In the genomic region with DNA sequence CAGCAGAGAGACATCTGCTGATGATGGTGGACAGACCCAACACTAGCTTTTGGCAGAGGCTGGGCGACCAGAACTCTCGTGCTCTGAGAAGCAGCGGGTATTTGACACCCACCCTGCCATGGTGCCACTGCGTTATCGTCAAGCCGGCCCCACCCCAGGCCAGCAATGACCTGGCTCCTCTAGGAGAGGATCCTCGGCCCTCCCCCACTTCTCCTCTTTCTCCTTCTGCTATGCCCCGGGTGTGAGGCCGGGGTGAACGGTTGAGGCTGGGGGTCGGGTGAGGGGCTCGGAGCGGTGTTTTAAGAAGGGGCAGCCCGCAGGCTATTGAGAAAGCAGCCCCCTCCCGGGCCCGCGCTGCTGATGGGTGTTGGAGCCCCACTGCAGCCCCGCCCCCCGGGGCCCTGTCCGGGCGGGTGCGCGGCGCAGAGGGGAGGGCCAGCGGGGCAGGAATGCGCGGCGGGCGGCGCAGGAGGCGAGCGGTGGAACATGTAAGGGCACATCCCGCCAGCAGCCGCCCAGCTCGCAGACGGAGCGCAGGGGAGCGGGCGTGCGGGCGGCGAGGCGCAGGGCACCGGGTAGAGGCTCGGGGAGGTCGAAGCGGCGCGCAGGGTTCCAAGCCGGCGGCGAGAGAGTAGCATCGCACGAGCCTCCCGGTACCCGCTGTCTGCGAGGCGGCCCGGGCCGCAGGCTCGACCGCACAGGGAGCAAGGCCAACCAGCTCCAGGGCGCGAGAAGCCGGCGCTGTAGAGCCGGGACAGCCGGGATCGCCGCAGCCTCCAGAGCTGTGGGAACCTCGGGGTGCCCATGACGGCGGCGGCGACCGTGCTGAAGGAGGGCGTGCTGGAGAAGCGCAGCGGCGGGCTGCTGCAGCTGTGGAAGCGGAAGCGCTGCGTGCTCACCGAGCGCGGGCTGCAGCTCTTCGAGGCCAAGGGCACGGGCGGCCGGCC, we compare ENCODE assay signal across 8 mouse cellular contexts. TPM values are rescaled to one million over a fixed set of nuclear protein-coding genes. Genes with fewer than 3 reads are reported as not detected.
DNase-seq lines count a peak whose midpoint lies in the region; ATAC-seq lines count a peak whose summit lies in the region.

Phlda3 (plus strand) TSS at position 475 of the 947 bp plus-strand sequence.

- no peaks in the 10 kb centered on the region for H3K27me3 ChIP-seq in intestine, embryonic 16.5 days (replicated peaks; ENCODE audit: control insufficient read depth, insufficient read depth, low read length)
- no peaks in the 10 kb centered on the region for H3K27me3 ChIP-seq in limb, embryonic 11.5 days (ENCODE audit: control insufficient read depth, insufficient read depth, low read length)
- peaks cover 31% of the 10 kb centered on the region for H3K27me3 ChIP-seq in midbrain, embryonic 12.5 days

- peak within 1 kb of the TSS; percentile 96 for H3K4me2 ChIP-seq in intestine, embryonic 16.5 days (ENCODE audit: low read depth, low read length)
- H3K4me2 ChIP-seq in limb, embryonic 11.5 days (ENCODE audit: low read depth, severe bottlenecking), result peak within 1 kb of the TSS; percentile 95
- H3K4me2 ChIP-seq in midbrain, embryonic 12.5 days (replicated peaks), result peak within 1 kb of the TSS; percentile 96

- ATAC-seq in cerebellum, adult (ENCODE audit: insufficient number of reproducible peaks, low FRiP score, low TSS enrichment), result peak; percentile 45
- peak; percentile 91 for ATAC-seq in intestine, embryonic 16.5 days
- peak; percentile 80 for ATAC-seq in limb, embryonic 11.5 days (ENCODE audit: insufficient number of reproducible peaks, low FRiP score, low TSS enrichment, low read depth)
- ATAC-seq in midbrain, embryonic 12.5 days (ENCODE audit: low FRiP score, low read depth), result peak; percentile 88

- DNase-seq in cerebellum, adult 8-10 months, result no peak
- DNase-seq in embryo, embryonic 10 days (ENCODE audit: low spot score), result peak; percentile 82
- no peak for DNase-seq in gonadal fat pad, adult 2 months (ENCODE audit: low read depth)
- DNase-seq in limb, embryonic 11.5 days (ENCODE audit: low spot score), result peak; percentile 80
- DNase-seq in spleen, postnatal 36 days (ENCODE audit: low spot score in 2 of 2), result peak; percentile 22 to 27

- no peaks in the 10 kb centered on the region for H3K9me3 ChIP-seq in intestine, embryonic 16.5 days (ENCODE audit: control insufficient read depth, low read length)
- H3K9me3 ChIP-seq in limb, embryonic 11.5 days (ENCODE audit: control insufficient read depth, low read length), result no peaks in the 10 kb centered on the region
- H3K9me3 ChIP-seq in midbrain, embryonic 12.5 days, result no peaks in the 10 kb centered on the region

- peak within 1 kb of the TSS; percentile 77 for H3K4me3 ChIP-seq in intestine, embryonic 16.5 days (ENCODE audit: low read length)
- peak within 1 kb of the TSS; percentile 62 for H3K4me3 ChIP-seq in limb, embryonic 11.5 days (ENCODE audit: low read depth, low read length)
- H3K4me3 ChIP-seq in midbrain, embryonic 12.5 days, result peak within 1 kb of the TSS; percentile 60

- H3K9ac ChIP-seq in intestine, embryonic 16.5 days (ENCODE audit: low read depth, low read length), result peak within 1 kb of the TSS; percentile 92
- H3K9ac ChIP-seq in limb, embryonic 11.5 days (ENCODE audit: low read length), result peak within 1 kb of the TSS; percentile 75
- H3K9ac ChIP-seq in midbrain, embryonic 12.5 days (replicated peaks), result peak within 1 kb of the TSS; percentile 76

- peak within 1 kb of the TSS; percentile 94 for H3K27ac ChIP-seq in intestine, embryonic 16.5 days (ENCODE audit: low read length)
- peak within 1 kb of the TSS; percentile 68 for H3K27ac ChIP-seq in limb, embryonic 11.5 days (replicated peaks; ENCODE audit: low read depth, low read length)
- H3K27ac ChIP-seq in midbrain, embryonic 12.5 days (replicated peaks), result peak within 1 kb of the TSS; percentile 70

- H3K36me3 ChIP-seq in intestine, embryonic 16.5 days (ENCODE audit: control insufficient read depth, insufficient read depth, low read length), result peaks cover 8% of the 10 kb centered on the region
- H3K36me3 ChIP-seq in limb, embryonic 11.5 days (ENCODE audit: control insufficient read depth, insufficient read depth, low read length), result peaks cover 2% of the 10 kb centered on the region; the same call in 1 of the 2 replicates
- H3K36me3 ChIP-seq in midbrain, embryonic 12.5 days, result 0 out of 2 replicates have a peak, but pooled peaks cover 2% of the 10 kb centered on the region

- under 1% methylated on average over 85 of the region's 90 CpGs for WGBS in intestine, embryonic 16.5 days
- under 1% methylated on average over 90 of the region's 90 CpGs for WGBS in limb, embryonic 11.5 days
- 1% methylated on average over 81 of the region's 90 CpGs for WGBS in midbrain, embryonic 12.5 days

- peaks cover 37% of the 10 kb centered on the region for H3K4me1 ChIP-seq in intestine, embryonic 16.5 days (ENCODE audit: control insufficient read depth, insufficient read depth, low read length)
- peaks cover 28% of the 10 kb centered on the region for H3K4me1 ChIP-seq in limb, embryonic 11.5 days (ENCODE audit: control insufficient read depth, insufficient read depth, low read length)
- peaks cover 24% of the 10 kb centered on the region for H3K4me1 ChIP-seq in midbrain, embryonic 12.5 days

RNA-seq across cellular contexts. Expression of gene Phlda3, which starts in this region (rescaled TPM):
- 150 and 254 TPM in 2 replicates for polyA plus RNA-seq in gonadal fat pad, adult 2 months (2012; rRNA removed)
- 36.2 and 36.6 TPM in 2 replicates for polyA plus RNA-seq in intestine, embryonic 16.5 days (2015; fragmentation: Nextera tagmentation; extraction: Ambion mirVana)
- polyA plus RNA-seq in limb, embryonic 11.5 days (2014; fragmentation: Nextera tagmentation; extraction: Ambion mirVana), result 32.8 and 33.3 TPM in 2 replicates
- polyA plus RNA-seq in midbrain, embryonic 12.5 days (2016; fragmentation: Nextera tagmentation; extraction: Ambion mirVana), result 15.7 and 21.8 TPM in 2 replicates

Comparison
In these comparisons a context has a peak if more than half of its experiments do, and no peak if none do; other contexts are left out.
1. DNase-seq: peak in embryo, embryonic 10 days (single experiment), limb, embryonic 11.5 days (single experiment) and spleen, postnatal 36 days (2 of 2); none in cerebellum, adult 8-10 months (single experiment) and gonadal fat pad, adult 2 months (single experiment).
2. Peak in every context shown above with its lines, with median percentiles within 50 percentile points of each other: ATAC-seq, H3K27ac ChIP-seq, H3K4me2 ChIP-seq, H3K4me3 ChIP-seq and H3K9ac ChIP-seq.